Mouse (Mus musculus) lung, adult 2 months (tissue): Measurements from ENCODE around the gene 1700013G24Rik.

Source experiments
- CTCF ChIP-seq: fragments of 200-500 bp; IDR thresholded peaks from 2 replicates; pipeline ENCODE4 v1.5.1; 2011; ENCODE audit warnings: mild to moderate bottlenecking, low read length, control low read depth; ENCODE audit not compliant: insufficient read depth
- POLR2A ChIP-seq: fragments of 200-500 bp; IDR thresholded peaks from 2 replicates; pipeline ENCODE4 v1.6.1; 2011; ENCODE audit warnings: low read depth, mild to moderate bottlenecking, control low read depth, low read length, borderline replicate concordance; ENCODE audit errors: extremely low read depth

DNA sequence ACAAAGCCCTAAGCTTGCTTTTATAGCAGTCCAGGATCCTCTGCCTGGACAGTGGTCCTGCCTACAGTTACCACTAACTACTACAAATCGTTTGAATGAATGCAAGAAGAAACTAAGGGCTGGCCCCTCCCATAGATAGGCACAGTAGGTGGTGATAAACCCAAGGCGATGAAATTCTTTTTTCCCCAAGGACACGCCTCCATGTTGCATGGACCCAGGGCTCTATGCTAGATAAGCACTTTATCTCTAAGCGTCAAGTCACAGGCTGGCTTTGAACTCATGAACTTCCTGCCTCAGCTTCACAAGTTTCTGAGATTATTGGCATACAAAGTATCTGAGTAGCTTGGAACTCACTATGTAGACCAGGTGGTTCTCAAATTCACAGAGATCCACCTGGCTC, 4.2 kb downstream of the 1700013G24Rik start:
- no peak for TF ChIP-seq POLR2A
- no peak for TF ChIP-seq CTCF
